14 mouse cellular contexts compared by ENCODE assay signal in the genomic region with DNA sequence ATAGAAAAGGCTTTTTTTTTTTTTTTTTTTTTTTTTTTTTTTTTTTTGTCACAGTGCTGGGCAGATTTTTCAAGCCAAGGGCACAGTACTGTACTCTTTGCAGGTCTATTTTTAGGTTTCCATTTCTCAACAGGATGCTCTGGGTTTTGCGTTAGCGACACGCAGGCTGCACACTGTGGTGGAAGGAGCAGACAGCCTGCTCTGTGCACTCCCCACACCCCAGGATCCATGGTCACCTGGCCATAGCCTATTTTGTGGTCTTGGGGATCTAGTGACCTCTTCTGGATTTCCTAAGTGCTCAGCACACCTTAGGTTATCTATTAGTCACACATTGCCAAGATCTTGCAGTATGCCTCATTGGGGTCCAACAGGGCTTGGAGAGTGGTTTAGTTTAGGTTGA.
A peak's percentile ranks its signal among the peaks of the same experiment; 100 is the strongest.
DNase-seq lines count a peak whose midpoint lies in the region; ATAC-seq and TF ChIP-seq lines count a peak whose summit lies in the region.
"Had no signal": no experiment of that assay in that cellular context is flagged by ENCODE, and none has a peak within 500 bp of the region (broad histone marks: within the 10 kb centered on the region; RNA-seq: fewer than 3 reads in every experiment).

No protein-coding gene starts in this region.

- H3K4me1 ChIP-seq in forebrain, embryonic 11.5 days (replicated peaks; ENCODE audit: control insufficient read depth, insufficient read depth, low read length): no peaks in the 10 kb centered on the region
- H3K4me1 ChIP-seq in forebrain, postnatal 0 days (ENCODE audit: insufficient read depth): no peaks in the 10 kb centered on the region
- H3K4me1 ChIP-seq in lung, embryonic 14.5 days (ENCODE audit: insufficient read depth): no peaks in the 10 kb centered on the region
- H3K4me1 ChIP-seq: embryonic facial prominence, embryonic 12.5 days; neural tube, embryonic 13.5 days had no signal

- WGBS in forebrain, embryonic 11.5 days: 82% methylated on average over 3 of the region's 3 CpGs
- WGBS in forebrain, postnatal 0 days: 78% methylated on average over 3 of the region's 3 CpGs
- WGBS in lung, embryonic 14.5 days: 70% methylated on average over 3 of the region's 3 CpGs

- no peaks in the 10 kb centered on the region for H3K9me3 ChIP-seq in forebrain, embryonic 11.5 days (ENCODE audit: control insufficient read depth, low read length)
- H3K9me3 ChIP-seq in forebrain, postnatal 0 days (ENCODE audit: low read length): no peaks in the 10 kb centered on the region
- H3K9me3 ChIP-seq in lung, embryonic 14.5 days (ENCODE audit: low read depth, low read length): no peaks in the 10 kb centered on the region
- H3K9me3 ChIP-seq: lung, embryonic 15.5 days had no signal

- no peaks in the 10 kb centered on the region for H3K36me3 ChIP-seq in forebrain, embryonic 11.5 days (ENCODE audit: control insufficient read depth, insufficient read depth, low read length)
- no peaks in the 10 kb centered on the region for H3K36me3 ChIP-seq in forebrain, postnatal 0 days (ENCODE audit: insufficient read depth)
- no peaks in the 10 kb centered on the region for H3K36me3 ChIP-seq in lung, embryonic 14.5 days (ENCODE audit: insufficient read depth)
- H3K36me3 ChIP-seq: embryonic facial prominence, embryonic 12.5 days; lung, embryonic 15.5 days; midbrain, embryonic 12.5 days; neural tube, embryonic 13.5 days had no signal

- no peak overlapping the region for H3K4me2 ChIP-seq in forebrain, embryonic 11.5 days (ENCODE audit: low read depth, low read length, severe bottlenecking)
- no peak overlapping the region for H3K4me2 ChIP-seq in forebrain, postnatal 0 days (ENCODE audit: low read depth)
- no peak overlapping the region for H3K4me2 ChIP-seq in lung, embryonic 14.5 days
- H3K4me2 ChIP-seq: embryonic facial prominence, embryonic 12.5 days; forebrain, embryonic 13.5 days; lung, embryonic 15.5 days; midbrain, embryonic 12.5 days; neural tube, embryonic 13.5 days had no signal

- no peak for ATAC-seq in forebrain, embryonic 11.5 days (replicated peaks; ENCODE audit: low FRiP score)
- no peak for ATAC-seq in forebrain, postnatal 0 days
- ATAC-seq in lung, embryonic 14.5 days (ENCODE audit: insufficient read depth): 0 out of 2 replicates have a peak, but pooled peaks have one; percentile 68
- 0 out of 2 replicates have a peak, but pooled peaks have one; percentile 26 for ATAC-seq in common myeloid progenitor, adult 5-6 weeks (replicated peaks; ENCODE audit: low read depth, poor library complexity, severe bottlenecking)
- ATAC-seq: forebrain, embryonic 13.5 days; intestine, embryonic 16.5 days had no signal

- H3K27ac ChIP-seq in forebrain, embryonic 11.5 days (ENCODE audit: low read depth, low read length): no peak overlapping the region
- H3K27ac ChIP-seq in forebrain, postnatal 0 days (ENCODE audit: low read depth, low read length): no peak overlapping the region
- H3K27ac ChIP-seq in lung, embryonic 14.5 days (ENCODE audit: low read depth): no peak overlapping the region
- H3K27ac ChIP-seq: embryonic facial prominence, embryonic 12.5 days; forebrain, embryonic 13.5 days; lung, embryonic 15.5 days; midbrain, embryonic 12.5 days; neural tube, embryonic 13.5 days had no signal

- H3K27me3 ChIP-seq in forebrain, embryonic 11.5 days (ENCODE audit: control insufficient read depth, insufficient read depth, low read length): no peaks in the 10 kb centered on the region
- H3K27me3 ChIP-seq in forebrain, postnatal 0 days (ENCODE audit: insufficient read depth, low read length): no peaks in the 10 kb centered on the region
- H3K27me3 ChIP-seq in lung, embryonic 14.5 days (ENCODE audit: insufficient read depth, low read length): no peaks in the 10 kb centered on the region
- H3K27me3 ChIP-seq: embryonic facial prominence, embryonic 12.5 days; forebrain, embryonic 13.5 days; lung, embryonic 15.5 days had no signal

- no peak for TF ChIP-seq CTCF in forebrain, postnatal 0 days (IDR thresholded peaks at IDR 0.05; ENCODE audit: low read depth)
- TF ChIP-seq CTCF in lung, embryonic 14.5 days (IDR thresholded peaks at IDR 0.05; ENCODE audit: low read depth): no peak

- no peak overlapping the region for H3K9ac ChIP-seq in forebrain, embryonic 11.5 days (ENCODE audit: low read length)
- no peak overlapping the region; the same call in 1 of the 2 replicates for H3K9ac ChIP-seq in forebrain, postnatal 0 days
- H3K9ac ChIP-seq in lung, embryonic 14.5 days: no peak overlapping the region
- H3K9ac ChIP-seq: embryonic facial prominence, embryonic 12.5 days; forebrain, embryonic 13.5 days; lung, embryonic 15.5 days; midbrain, embryonic 12.5 days; neural tube, embryonic 13.5 days had no signal

- peak; percentile 44 for DNase-seq in forebrain, embryonic 11.5 days (ENCODE audit: low spot score)
- no peak for DNase-seq in forebrain, postnatal 0 days
- DNase-seq in lung, embryonic 14.5 days: no peak
- no peak for DNase-seq in lung, postnatal 10 days
- peak; percentile 38 for DNase-seq in cerebellum, adult 11 months
- DNase-seq in thymus, postnatal 0 days (ENCODE audit: low spot score): no peak
- no peak for DNase-seq in urinary bladder, postnatal 14 days (ENCODE audit: low spot score)

- H3K4me3 ChIP-seq in forebrain, embryonic 11.5 days (ENCODE audit: low read depth, low read length): no peak overlapping the region
- H3K4me3 ChIP-seq in forebrain, postnatal 0 days (ENCODE audit: low read depth, low read length): no peak overlapping the region
- H3K4me3 ChIP-seq in lung, embryonic 14.5 days (ENCODE audit: low read depth, low read length): no peak overlapping the region
- H3K4me3 ChIP-seq: embryonic facial prominence, embryonic 12.5 days; forebrain, embryonic 13.5 days; lung, embryonic 15.5 days; midbrain, embryonic 12.5 days; neural tube, embryonic 13.5 days had no signal

Comparison
In these comparisons a context has a peak if more than half of its experiments do, and no peak if none do; other contexts are left out.
1. DNase-seq: peak in forebrain, embryonic 11.5 days (single experiment) and cerebellum, adult 11 months (single experiment); none in forebrain, postnatal 0 days (single experiment), lung, embryonic 14.5 days (single experiment), lung, postnatal 10 days (single experiment), thymus, postnatal 0 days (single experiment) and urinary bladder, postnatal 14 days (single experiment).
2. ATAC-seq: peak in lung, embryonic 14.5 days (single experiment) and common myeloid progenitor, adult 5-6 weeks (single experiment); none in forebrain, embryonic 11.5 days (single experiment) and forebrain, postnatal 0 days (single experiment).